In genomic region chr2:166555508-166555907, GRCm38 (mm10) we compare ENCODE assay signal across 9 mouse cellular contexts.
DNase-seq lines count a peak whose midpoint lies in the region; ATAC-seq and TF ChIP-seq lines count a peak whose summit lies in the region.
"Had no signal": no experiment of that assay in that cellular context is flagged by ENCODE, and none has a peak within 500 bp of the region (broad histone marks: within the 10 kb centered on the region; RNA-seq: fewer than 3 reads in every experiment).

No protein-coding gene starts in this region.

- no peaks in the 10 kb centered on the region for H3K27me3 ChIP-seq in intestine, postnatal 0 days (replicated peaks; ENCODE audit: control insufficient read depth, insufficient read depth, low read length)
- H3K27me3 ChIP-seq in intestine, embryonic 16.5 days (replicated peaks; ENCODE audit: control insufficient read depth, insufficient read depth, low read length): no peaks in the 10 kb centered on the region

- peak; percentile 23 for DNase-seq in urinary bladder, postnatal 14 days (ENCODE audit: low spot score)
- DNase-seq in urinary bladder, postnatal 4 days (ENCODE audit: low spot score in 2 of 2): no peak
- peak; percentile 56 for DNase-seq in c-Kit-positive CD71-positive TER-119-positive erythroid progenitor cells, embryonic 14.5 days (ENCODE audit: low spot score)
- peak; percentile 28 for DNase-seq in lung, postnatal 25 days (ENCODE audit: low spot score)
- DNase-seq in yolk sac, embryonic 10.5 days (ENCODE audit: low spot score): no peak
- DNase-seq in layer of hippocampus, postnatal 36 days: no peak

- no peak overlapping the region for H3K4me3 ChIP-seq in intestine, postnatal 0 days (ENCODE audit: low read depth, low read length)
- no peak overlapping the region for H3K4me3 ChIP-seq in intestine, embryonic 16.5 days (ENCODE audit: low read length)
- H3K4me3 ChIP-seq: neural tube, embryonic 12.5 days had no signal

- WGBS in intestine, postnatal 0 days: 73% methylated on average over 2 of the region's 2 CpGs
- WGBS in intestine, embryonic 16.5 days: 64% methylated on average over 2 of the region's 2 CpGs

- no peak overlapping the region for H3K27ac ChIP-seq in intestine, postnatal 0 days (ENCODE audit: low read depth, low read length)
- H3K27ac ChIP-seq in intestine, embryonic 16.5 days (ENCODE audit: low read length): no peak overlapping the region
- H3K27ac ChIP-seq: neural tube, embryonic 12.5 days had no signal

- no peak overlapping the region for H3K4me2 ChIP-seq in intestine, postnatal 0 days (replicated peaks; ENCODE audit: low read depth)
- H3K4me2 ChIP-seq in intestine, embryonic 16.5 days (ENCODE audit: low read depth, low read length): no peak overlapping the region
- H3K4me2 ChIP-seq: neural tube, embryonic 12.5 days had no signal

- no peaks in the 10 kb centered on the region for H3K9me3 ChIP-seq in intestine, postnatal 0 days (ENCODE audit: control insufficient read depth)
- H3K9me3 ChIP-seq in intestine, embryonic 16.5 days (ENCODE audit: control insufficient read depth, low read length): no peaks in the 10 kb centered on the region
- H3K9me3 ChIP-seq: neural tube, embryonic 12.5 days had no signal

- peak; percentile 67 for TF ChIP-seq CTCF in intestine, postnatal 0 days (IDR thresholded peaks at IDR 0.05; ENCODE audit: low read depth)

- no peaks in the 10 kb centered on the region for H3K4me1 ChIP-seq in intestine, postnatal 0 days (replicated peaks; ENCODE audit: control insufficient read depth, insufficient read depth, low read length)
- H3K4me1 ChIP-seq in intestine, embryonic 16.5 days (ENCODE audit: control insufficient read depth, insufficient read depth, low read length): 0 out of 2 replicates have a peak, but pooled peaks cover 4% of the 10 kb centered on the region

- no peak overlapping the region for H3K9ac ChIP-seq in intestine, postnatal 0 days (ENCODE audit: low read depth, low read length)
- H3K9ac ChIP-seq in intestine, embryonic 16.5 days (ENCODE audit: low read depth, low read length): no peak overlapping the region
- H3K9ac ChIP-seq: neural tube, embryonic 12.5 days had no signal

- ATAC-seq in intestine, postnatal 0 days: no peak
- no peak for ATAC-seq in intestine, embryonic 16.5 days

- no peaks in the 10 kb centered on the region for H3K36me3 ChIP-seq in intestine, postnatal 0 days (ENCODE audit: control insufficient read depth, insufficient read depth)
- no peaks in the 10 kb centered on the region for H3K36me3 ChIP-seq in intestine, embryonic 16.5 days (ENCODE audit: control insufficient read depth, insufficient read depth, low read length)
- H3K36me3 ChIP-seq: neural tube, embryonic 12.5 days had no signal

Comparison
In these comparisons a context has a peak if more than half of its experiments do, and no peak if none do; other contexts are left out.
1. DNase-seq: peak in urinary bladder, postnatal 14 days (single experiment), c-Kit-positive CD71-positive TER-119-positive erythroid progenitor cells, embryonic 14.5 days (single experiment) and lung, postnatal 25 days (single experiment); none in urinary bladder, postnatal 4 days (0 of 2), yolk sac, embryonic 10.5 days (single experiment) and layer of hippocampus, postnatal 36 days (0 of 2).